Mouse (Mus musculus) Patski (cell line): ENCODE measurements at regions not wholly inside any gene's neighbourhood (a gene's known extent, or its start where the extent isn't known, plus 50 kb on each side); places are given as distances from the start of the nearest gene placed in this dataset.

Source experiments
- ATAC-seq: fragments of 100-300 bp; one replicate; pipeline ENCODE4 v1.8.0; 2021
- CTCF ChIA-PET: fragments of 350-600 bp; sonication (Branson Sonifier 250); formaldehyde crosslinking; loops from one replicate; lab custom pipeline; 2022; ENCODE audit warnings: inconsistent platforms; lab: Charles Lee
- POLR2A ChIA-PET: fragments of 350-600 bp; sonication (Branson Sonifier 250); formaldehyde crosslinking; loops from one replicate; lab custom pipeline; 2022; ENCODE audit warnings: antibody characterized with exemption, inconsistent platforms; lab: Charles Lee
- DNase-seq: peaks from one replicate; pipeline ENCODE4 v3.0.0-alpha.2; 2011; ENCODE audit warnings: low read depth, low spot score
- H3K27me3 ChIP-seq: fragments of 371-371 bp; one replicate; pipeline ENCODE4 v1.5.1; 2021
- CTCF ChIP-seq: fragments of 100-300 bp; IDR thresholded peaks from one replicate; pipeline ENCODE4 v1.5.1; 2021
- in situ Hi-C: fragments of 300-500 bp; cut with MboI; formaldehyde crosslinking; loops from 3 replicates; pipeline ENCODE4 v1.11.1; 2018; ENCODE audit warnings: low pct_unique_long_range_greater_than_20kb, mixed read lengths

GRCm38 (mm10) chr13:44282731-44283571 lies 446.3 kb upstream of the Jarid2 start:
- no peak for TF ChIP-seq CTCF
- DNase-seq, result no peak
- H3K27me3 ChIP-seq, result no peaks in the 10 kb centered on the region
- ATAC-seq, result no peak
- in situ Hi-C loops, result no loop called here
- CTCF ChIA-PET, result no interaction called here
- POLR2A ChIA-PET, result no interaction called here

DNA sequence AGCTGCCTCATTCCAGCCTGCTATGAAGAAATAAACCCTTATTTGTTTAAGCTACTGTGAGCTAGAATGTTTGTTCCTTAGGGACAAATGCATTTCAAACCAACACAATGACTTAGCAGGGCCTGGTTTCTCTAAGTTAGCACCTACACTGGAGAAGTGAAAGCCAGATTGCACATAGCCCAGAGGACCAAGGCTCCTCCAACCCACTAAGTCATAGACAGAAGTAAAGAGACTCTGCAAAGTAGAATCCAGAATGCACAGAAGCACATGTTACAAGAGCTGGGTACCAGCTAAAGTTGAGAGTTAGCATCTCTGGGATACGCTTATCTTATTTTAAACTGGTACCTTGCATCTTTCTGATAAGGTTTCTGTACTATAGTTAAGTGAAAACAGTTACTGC lies 443.4 kb upstream of the Jarid2 start:
- ChIA-PET POLR2A (no interaction called here), CTCF (no interaction called here)
- H3K27me3 ChIP-seq, result no peaks in the 10 kb centered on the region
- in situ Hi-C loops, result no loop called here
- DNase-seq (no peak), ATAC-seq (no peak)
- TF ChIP-seq CTCF, result no peak

DNA sequence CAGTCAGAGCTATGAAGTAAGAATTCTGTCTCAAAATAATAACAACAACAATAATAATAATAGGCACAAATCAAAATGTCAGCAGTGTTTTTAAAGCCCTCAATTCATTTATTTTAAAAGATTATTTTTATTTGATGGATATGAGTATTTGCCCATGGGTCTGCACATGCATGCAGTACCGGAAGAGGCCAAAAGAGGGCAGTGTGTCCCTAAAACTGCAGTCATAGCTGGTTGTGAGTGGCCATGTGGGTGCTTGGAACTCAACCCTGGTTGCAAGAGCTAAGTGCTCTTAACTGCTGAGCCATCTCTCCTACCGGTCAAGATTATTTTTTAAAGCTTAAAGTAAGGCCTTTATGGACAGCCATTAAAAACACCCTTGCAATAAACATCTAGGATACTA lies 439.1 kb upstream of the Jarid2 start:
- in situ Hi-C loops, result no loop called here
- CTCF ChIA-PET, result no interaction called here
- H3K27me3 ChIP-seq, result no peaks in the 10 kb centered on the region
- POLR2A ChIA-PET, result no interaction called here
- TF ChIP-seq CTCF, result peak; percentile 61
- DNase-seq, result no peak
- no peak for ATAC-seq

DNA sequence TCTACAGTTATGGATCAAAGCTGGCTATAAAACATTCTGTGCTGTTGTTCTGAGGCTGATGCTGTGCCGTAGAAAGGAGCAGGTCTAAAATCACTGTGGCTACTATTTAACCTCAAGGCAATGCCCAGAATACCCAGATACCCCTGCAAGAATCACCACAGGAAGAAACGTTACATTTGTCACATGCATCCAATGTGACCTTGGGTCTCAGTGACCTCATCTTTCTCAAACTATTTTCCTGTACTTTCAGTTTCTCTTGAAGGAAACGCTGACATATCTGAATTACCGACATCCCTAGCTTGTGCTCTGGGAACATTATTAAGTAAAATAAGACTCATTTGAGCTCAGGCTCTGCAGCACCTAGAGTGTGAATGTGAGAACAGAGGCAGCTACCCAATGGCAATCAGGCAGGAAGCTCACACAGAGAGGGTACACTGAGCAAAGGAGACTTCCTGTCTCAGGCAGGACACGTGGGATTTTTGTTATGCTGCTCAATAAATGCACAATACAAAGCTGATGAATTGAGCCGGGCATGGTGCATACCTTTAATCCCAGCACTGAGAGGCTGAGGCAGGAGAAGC lies 436.7 kb upstream of the Jarid2 start:
- in situ Hi-C loops, result no loop called here
- TF ChIP-seq CTCF, result no peak
- ChIA-PET POLR2A (no interaction called here), CTCF (no interaction called here)
- no peak for ATAC-seq
- no peaks in the 10 kb centered on the region for H3K27me3 ChIP-seq
- no peak for DNase-seq

GRCm38 (mm10) chr13:44293736-44294416 lies 435.4 kb upstream of the Jarid2 start:
- POLR2A ChIA-PET, result no interaction called here
- no peaks in the 10 kb centered on the region for H3K27me3 ChIP-seq
- DNase-seq, result no peak
- no peak for TF ChIP-seq CTCF
- CTCF ChIA-PET, result no interaction called here
- ATAC-seq, result no peak
- in situ Hi-C loops, result no loop called here

DNA sequence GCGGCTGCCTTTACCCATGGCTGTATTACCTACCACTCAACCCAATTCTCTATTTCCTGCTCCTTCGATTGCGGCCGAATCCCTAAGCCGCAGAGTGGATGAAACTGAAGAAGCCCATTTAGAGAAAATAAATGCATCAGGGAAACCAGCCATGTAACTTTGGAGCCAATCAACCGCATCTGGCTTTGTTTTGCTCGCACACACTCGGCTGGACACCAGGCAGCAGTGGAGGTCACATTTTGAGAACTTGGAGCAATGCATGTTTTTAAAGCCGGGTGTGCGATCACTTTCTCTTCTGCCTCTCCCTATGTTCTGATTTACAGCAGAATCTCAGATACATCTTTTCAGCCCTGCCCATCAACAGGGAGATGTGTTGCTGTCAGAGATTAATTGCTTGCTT lies 433.7 kb upstream of the Jarid2 start:
- no peak for TF ChIP-seq CTCF
- H3K27me3 ChIP-seq, result no peaks in the 10 kb centered on the region
- DNase-seq (no peak), ATAC-seq (no peak)
- ChIA-PET CTCF (no interaction called here), POLR2A (no interaction called here)
- in situ Hi-C loops, result no loop called here

- no peak for DNase-seq
- in situ Hi-C loops, result loop anchor here (5.0 kb wide), 2 partner anchors 432 to 433 kb away; no protein-coding TSS in a partner anchor
- ATAC-seq, result no peak
- CTCF ChIA-PET, result no interaction called here
- H3K27me3 ChIP-seq, result no peaks in the 10 kb centered on the region
- POLR2A ChIA-PET, result no interaction called here
- no peak for TF ChIP-seq CTCF
These were observed 428.7 kb upstream of the Jarid2 start for GRCm38 (mm10) chr13:44300611-44301010.

DNA sequence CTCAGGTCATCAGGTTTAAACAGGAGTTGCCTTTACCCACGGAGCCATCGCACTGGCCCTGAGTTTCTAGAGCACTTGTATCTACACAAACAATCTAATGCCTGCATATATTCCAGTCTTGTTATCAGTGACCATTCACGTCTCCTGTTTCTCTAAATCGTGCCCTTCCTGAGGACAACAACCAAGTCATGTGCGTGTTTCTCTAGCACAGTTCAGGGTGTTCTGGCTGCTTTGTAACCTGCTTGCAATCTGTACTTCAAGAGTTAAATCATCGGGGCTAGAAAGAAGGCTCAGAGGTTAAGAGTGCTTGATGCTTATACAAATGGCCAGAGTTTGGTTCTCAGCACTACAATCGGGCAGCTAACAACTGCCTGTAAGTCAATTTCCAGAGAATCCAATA lies 428.1 kb upstream of the Jarid2 start:
- DNase-seq (no peak), ATAC-seq (no peak)
- in situ Hi-C loops, result loop anchor here (5.0 kb wide), 2 partner anchors 431 to 434 kb away; no protein-coding TSS in a partner anchor
- ChIA-PET POLR2A (no interaction called here), CTCF (no interaction called here)
- no peaks in the 10 kb centered on the region for H3K27me3 ChIP-seq
- TF ChIP-seq CTCF, result no peak

DNA sequence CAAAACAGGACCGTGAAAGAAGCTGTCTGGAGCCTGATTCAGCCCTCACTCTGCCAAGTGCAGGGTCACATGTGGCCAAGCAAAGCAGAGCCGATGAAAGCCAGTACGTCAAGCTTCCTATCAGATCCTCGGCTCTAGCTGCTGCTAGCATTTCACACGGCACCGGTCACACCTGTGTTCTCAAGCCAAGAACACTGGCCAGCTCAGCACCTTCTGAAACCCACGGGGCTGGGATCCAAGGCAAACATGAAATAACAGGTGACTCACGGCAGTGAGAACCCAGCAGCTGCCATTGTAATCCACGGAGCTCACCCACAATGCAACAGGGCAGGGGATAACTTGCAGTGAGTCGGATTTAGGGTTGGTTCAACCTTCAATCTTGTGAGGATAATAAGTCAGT lies 427.3 kb upstream of the Jarid2 start:
- TF ChIP-seq CTCF, result no peak
- CTCF ChIA-PET, result no interaction called here
- H3K27me3 ChIP-seq, result no peaks in the 10 kb centered on the region
- ATAC-seq (peak; percentile 46), DNase-seq (peak; percentile 92)
- in situ Hi-C loops, result loop anchor here (5.0 kb wide), 2 partner anchors 430 to 435 kb away; no protein-coding TSS in a partner anchor
- POLR2A ChIA-PET, result no interaction called here

DNA sequence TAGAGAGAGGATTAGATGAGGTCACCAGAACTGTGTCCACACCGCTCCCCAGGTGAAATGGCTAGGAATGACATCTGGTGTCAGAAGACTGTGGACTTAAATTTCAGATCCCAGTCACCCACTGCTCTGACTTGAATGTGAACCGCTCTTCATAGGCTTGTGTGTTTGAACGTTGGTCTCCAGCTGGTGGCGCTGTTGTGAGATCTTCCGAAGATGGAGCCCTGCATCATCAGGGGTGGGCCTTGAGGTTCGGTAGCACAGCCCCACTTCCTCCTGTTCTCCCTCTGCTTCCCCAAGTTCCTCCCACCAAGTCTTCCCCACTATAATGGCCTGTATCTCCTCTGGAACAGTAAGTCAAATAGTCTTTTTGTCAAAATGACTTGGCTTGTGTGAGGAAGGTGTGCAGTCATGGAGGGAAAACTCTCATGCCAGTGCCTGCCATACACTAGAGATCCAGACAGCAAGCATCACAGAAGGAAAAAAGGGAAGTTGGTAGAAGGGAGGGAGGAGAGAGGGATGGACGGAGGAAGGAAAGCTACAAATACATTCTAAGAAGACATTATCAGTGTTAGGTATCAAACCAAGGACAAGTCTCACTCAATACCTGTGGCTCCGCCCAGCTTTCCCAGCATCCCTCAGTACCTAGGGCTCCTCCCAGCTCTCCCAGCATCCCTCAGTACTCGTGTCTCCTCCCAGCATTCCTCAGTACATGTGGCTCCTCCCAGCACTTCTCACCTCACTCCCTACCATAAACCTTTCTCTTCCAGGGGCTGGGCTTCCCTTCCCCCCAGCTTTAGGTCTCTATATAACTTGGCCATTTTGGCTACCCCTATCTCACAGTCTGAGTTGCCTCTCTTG lies 423.9 kb upstream of the Jarid2 start:
- ATAC-seq, result no peak
- TF ChIP-seq CTCF, result no peak
- CTCF ChIA-PET, result no interaction called here
- no peaks in the 10 kb centered on the region for H3K27me3 ChIP-seq
- POLR2A ChIA-PET, result no interaction called here
- no peak for DNase-seq
- in situ Hi-C loops, result loop anchor here (5.0 kb wide), 1 partner anchor 102 kb away; no protein-coding TSS in a partner anchor
